Mouse (Mus musculus) C2C12 (cell line): ENCODE measurements at regions not wholly inside any gene's neighbourhood (a gene's known extent, or its start where the extent isn't known, plus 50 kb on each side); places are given as distances from the start of the nearest gene placed in this dataset.

Source experiments
- H3K27me3 ChIP-seq: one replicate; pipeline ENCODE4 v1.6.1; 2011; ENCODE audit not compliant: control insufficient read depth, insufficient read depth, insufficient read length
- H3K36me3 ChIP-seq: one replicate; pipeline ENCODE4 v1.6.1; 2011; ENCODE audit not compliant: control insufficient read depth, insufficient read depth
- H3K4me3 ChIP-seq: one replicate; pipeline ENCODE4 v1.5.1; 2011; ENCODE audit warnings: mild to moderate bottlenecking, control low read depth; ENCODE audit not compliant: poor library complexity, insufficient read depth, severe bottlenecking
- H3K79me2 ChIP-seq: one replicate; pipeline ENCODE4 v1.6.1; 2011; ENCODE audit not compliant: control insufficient read depth, insufficient read depth
- H3K79me3 ChIP-seq: one replicate; pipeline ENCODE4 v1.6.1; 2011; ENCODE audit warnings: low read depth, control low read depth
- H3ac ChIP-seq: one replicate; pipeline ENCODE3; 2011; ENCODE audit warnings: low read depth; ENCODE audit not compliant: control insufficient read depth, insufficient read length
- CEBPB ChIP-seq: IDR thresholded peaks from one replicate; pipeline ENCODE4 v1.6.1; 2011; ENCODE audit warnings: low read depth, mild to moderate bottlenecking, control low read depth, moderate library complexity
- CTCF ChIP-seq: IDR thresholded peaks from one replicate; pipeline ENCODE4 v1.5.1; 2011; ENCODE audit not compliant: control insufficient read depth, insufficient read depth, insufficient read length
- FOSL1 ChIP-seq: IDR thresholded peaks from one replicate; pipeline ENCODE4 v1.8.0; 2011; ENCODE audit warnings: mild to moderate bottlenecking, low read length; ENCODE audit not compliant: poor library complexity, insufficient read depth, severe bottlenecking
- MAX ChIP-seq: IDR thresholded peaks from one replicate; pipeline ENCODE4 v1.6.1; 2011; ENCODE audit warnings: mild to moderate bottlenecking, control low read depth
- MYOD1 ChIP-seq: IDR thresholded peaks from one replicate; pipeline ENCODE4 v1.6.1; 2011; ENCODE audit warnings: low read depth; ENCODE audit not compliant: control insufficient read depth, insufficient read length
- MYOG ChIP-seq: IDR thresholded peaks from one replicate; pipeline ENCODE4 v1.6.1; 2011; ENCODE audit not compliant: control insufficient read depth, insufficient read length; ENCODE audit errors: extremely low read depth
- USF1 ChIP-seq: IDR thresholded peaks from one replicate; pipeline ENCODE4 v1.6.1; 2011; ENCODE audit warnings: low read depth, mild to moderate bottlenecking, control low read depth, moderate library complexity

- Histone ChIP-seq H3ac (no peak overlapping the region), H3K79me3 (no peaks in the 10 kb centered on the region), H3K36me3 (no peaks in the 10 kb centered on the region)
These were observed 115.7 kb upstream of the Ell2 start for GRCm38 (mm10) chr13:75590836-75591235.

GRCm38 (mm10) chr13:75596856-75597255, 109.7 kb upstream of the Ell2 start:
- no peaks in the 10 kb centered on the region for H3K79me2 ChIP-seq
- no peaks in the 10 kb centered on the region for H3K36me3 ChIP-seq
- no peak overlapping the region for H3K4me3 ChIP-seq
- H3K79me3 ChIP-seq = no peaks in the 10 kb centered on the region
- H3K27me3 ChIP-seq = no peaks in the 10 kb centered on the region
- TF ChIP-seq FOSL1 (no peak), MYOD1 (no peak), USF1 (no peak), CTCF (no peak), MYOG (no peak), CEBPB (no peak), MAX (no peak)
- no peak overlapping the region for H3ac ChIP-seq

More at GRCm38 (mm10) chr13:75590836-75591235, 115.7 kb upstream of the Ell2 start:
- Histone ChIP-seq H3K79me2 (no peaks in the 10 kb centered on the region), H3K4me3 (no peak overlapping the region), H3K27me3 (no peaks in the 10 kb centered on the region)
- TF ChIP-seq MYOG = no peak
- no peak for TF ChIP-seq MYOD1
- no peak for TF ChIP-seq MAX
- TF ChIP-seq CEBPB = no peak
- no peak for TF ChIP-seq FOSL1
- no peak for TF ChIP-seq USF1
- TF ChIP-seq CTCF = no peak

DNA sequence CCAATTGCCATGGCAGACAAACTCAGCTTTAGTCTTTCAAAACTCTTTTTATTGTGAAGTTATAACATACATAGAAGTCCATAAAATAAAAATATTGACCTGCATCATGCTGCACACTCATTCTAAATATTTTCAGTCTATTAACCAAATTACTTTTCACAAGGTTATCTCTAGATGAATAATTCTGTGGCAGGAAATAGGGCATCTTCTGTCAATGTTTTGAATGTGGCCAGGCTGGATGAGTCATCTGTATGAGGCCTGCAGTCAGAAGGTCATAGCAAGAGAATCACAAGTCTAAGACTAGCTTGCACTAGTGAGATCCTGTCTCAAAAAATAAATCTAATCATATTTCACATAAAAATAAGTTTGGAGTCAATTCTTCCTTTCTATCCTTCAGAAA, 108.4 kb upstream of the Ell2 start:
- H3K79me2 ChIP-seq = no peaks in the 10 kb centered on the region
- H3K27me3 ChIP-seq = no peaks in the 10 kb centered on the region
- H3ac ChIP-seq = no peak overlapping the region
- TF ChIP-seq MYOG = no peak
- no peak for TF ChIP-seq USF1
- TF ChIP-seq FOSL1 = peak; percentile 26
- no peak for TF ChIP-seq CTCF
- no peak overlapping the region for H3K4me3 ChIP-seq
- no peaks in the 10 kb centered on the region for H3K79me3 ChIP-seq
- no peaks in the 10 kb centered on the region for H3K36me3 ChIP-seq

DNA sequence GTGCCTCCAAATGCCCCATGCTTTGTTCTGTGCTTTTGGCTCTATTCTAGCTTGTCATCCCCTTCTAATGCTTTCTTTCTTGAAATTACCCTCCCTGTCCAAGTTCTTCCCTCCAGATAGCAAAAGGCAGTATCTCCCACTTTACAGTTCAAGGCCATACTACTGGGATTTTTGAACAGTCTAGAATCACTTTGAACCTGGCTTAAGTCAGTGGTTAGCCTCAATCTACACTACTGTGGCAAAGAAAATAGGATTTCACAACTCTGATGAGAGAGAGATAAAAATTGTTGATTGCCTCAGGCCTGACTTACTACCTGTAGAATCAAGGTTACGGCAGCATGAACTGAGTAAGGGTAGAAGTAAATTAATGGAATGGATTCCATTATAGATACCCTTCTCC, 107.9 kb upstream of the Ell2 start:
- Histone ChIP-seq H3ac (no peak overlapping the region), H3K4me3 (no peak overlapping the region), H3K79me3 (no peaks in the 10 kb centered on the region), H3K27me3 (no peaks in the 10 kb centered on the region), H3K36me3 (no peaks in the 10 kb centered on the region), H3K79me2 (no peaks in the 10 kb centered on the region)
- TF ChIP-seq USF1 (no peak), FOSL1 (no peak)

GRCm38 (mm10) chr13:75623229-75623628, 83.3 kb upstream of the Ell2 start:
- TF ChIP-seq CTCF = no peak
- TF ChIP-seq FOSL1 = no peak
- no peak for TF ChIP-seq MYOG
- TF ChIP-seq MAX = no peak
- TF ChIP-seq CEBPB = no peak
- TF ChIP-seq USF1 = no peak
- TF ChIP-seq MYOD1 = no peak
- H3K27me3 ChIP-seq = no peaks in the 10 kb centered on the region
- H3K79me3 ChIP-seq = no peaks in the 10 kb centered on the region
- no peak overlapping the region for H3K4me3 ChIP-seq
- no peaks in the 10 kb centered on the region for H3K79me2 ChIP-seq
- no peaks in the 10 kb centered on the region for H3K36me3 ChIP-seq
- H3ac ChIP-seq = no peak overlapping the region

DNA sequence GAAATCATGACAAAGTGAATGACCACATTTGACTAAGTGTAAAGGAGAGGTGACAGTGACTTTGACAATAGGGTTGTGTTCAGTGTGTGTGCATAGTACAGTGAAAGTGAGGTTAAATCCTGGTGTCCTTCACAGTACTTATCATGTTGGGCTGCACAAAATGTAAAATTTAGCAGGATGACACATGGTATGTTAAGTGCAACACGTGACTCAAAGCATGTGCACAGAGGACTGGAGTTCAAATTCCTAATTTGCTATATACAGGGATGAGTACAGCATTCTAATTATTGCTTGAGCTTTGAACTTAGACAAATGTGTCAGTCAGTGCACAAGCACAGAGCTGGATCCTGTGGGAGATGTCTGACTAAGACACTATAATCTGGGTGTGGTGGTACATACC, 79.2 kb upstream of the Ell2 start:
- Histone ChIP-seq H3K27me3 (no peaks in the 10 kb centered on the region), H3K79me3 (no peaks in the 10 kb centered on the region), H3K4me3 (no peak overlapping the region), H3K36me3 (no peaks in the 10 kb centered on the region), H3K79me2 (no peaks in the 10 kb centered on the region), H3ac (no peak overlapping the region)
- TF ChIP-seq USF1 = peak; percentile 60
- TF ChIP-seq MAX = no peak

- Histone ChIP-seq H3K79me3 (no peaks in the 10 kb centered on the region), H3K79me2 (no peaks in the 10 kb centered on the region), H3ac (no peak overlapping the region), H3K36me3 (no peaks in the 10 kb centered on the region), H3K4me3 (no peak overlapping the region), H3K27me3 (no peaks in the 10 kb centered on the region)
- TF ChIP-seq MYOD1 (no peak), CTCF (no peak), CEBPB (no peak), MYOG (no peak), MAX (no peak), USF1 (no peak), FOSL1 (no peak)
These were observed 75.5 kb upstream of the Ell2 start for GRCm38 (mm10) chr13:75631048-75631447.
